Mouse (Mus musculus) megakaryocyte-erythroid progenitor cell, adult 5-6 weeks (primary cell): ENCODE measurements at regions not wholly inside any gene's neighbourhood (a gene's known extent, or its start where the extent isn't known, plus 50 kb on each side); places are given as distances from the start of the nearest gene placed in this dataset.
"Not testable (repeated sequence)": the region's sequence is repeated elsewhere in the genome, so short reads cannot be mapped to it uniquely, and the experiment has no call there.

Experiments
- ATAC-seq: replicated peaks from 2 replicates; pipeline ENCODE4 v1.8.0; 2016; ENCODE audit warnings: mild to moderate bottlenecking, inconsistent platforms; ENCODE audit not compliant: severe bottlenecking, poor library complexity, low FRiP score, low TSS enrichment

GRCm38 (mm10) chr17:69563165-69563564 lies 124.0 kb downstream of the Akain1 start:
- 0 out of 2 replicates have a peak, but pooled peaks have one; percentile 52 for ATAC-seq

DNA sequence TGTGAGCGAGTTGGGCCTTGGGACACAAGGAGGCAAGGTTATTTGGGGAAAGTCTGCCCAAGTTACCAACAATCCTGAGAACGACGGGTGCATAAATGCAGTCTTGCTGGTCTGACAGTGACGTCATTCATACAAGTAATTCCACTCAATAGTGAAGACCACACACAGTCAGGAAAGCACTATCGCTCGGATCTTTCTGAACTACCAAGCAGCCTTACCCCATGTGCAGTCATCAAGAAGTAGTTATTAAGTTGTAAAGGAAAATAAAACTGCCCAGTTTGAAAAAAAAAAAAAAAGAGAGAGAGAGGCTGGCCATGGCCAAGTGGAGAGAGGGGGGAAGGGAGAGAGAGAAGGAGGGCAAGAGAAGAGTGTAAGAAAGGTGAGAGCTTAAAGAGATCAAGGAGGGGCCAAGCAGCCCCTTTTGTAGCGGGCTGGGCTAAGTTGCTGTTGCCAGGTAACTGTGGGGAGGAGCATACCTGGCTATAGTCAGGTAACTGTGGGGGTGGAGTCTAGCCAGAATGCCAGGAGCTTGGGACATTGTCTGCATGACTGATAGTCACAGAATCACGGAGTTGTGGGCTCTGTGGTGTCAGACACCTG lies 132.0 kb downstream of the Akain1 start:
- not testable (repeated sequence) for ATAC-seq

DNA sequence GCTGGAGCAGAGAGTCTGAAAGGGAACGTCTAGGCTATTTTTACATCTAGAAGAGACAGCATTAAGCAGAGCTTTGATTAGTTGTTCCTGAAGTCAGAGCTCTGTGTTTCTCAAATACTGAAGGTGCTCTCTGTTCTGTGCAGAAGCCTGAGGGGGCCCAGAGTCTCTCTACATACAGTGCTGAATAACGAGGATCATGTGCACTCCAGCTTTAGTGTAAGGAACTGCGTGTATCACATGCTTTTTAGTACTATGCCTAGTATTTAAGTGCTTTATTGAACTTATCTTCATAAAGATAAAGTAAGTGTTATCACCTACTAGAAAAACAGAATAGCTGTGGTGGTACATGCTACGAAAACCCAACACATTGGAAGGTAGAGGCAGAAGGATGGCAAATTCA lies 151.4 kb downstream of the Akain1 start:
- ATAC-seq, result no peak

DNA sequence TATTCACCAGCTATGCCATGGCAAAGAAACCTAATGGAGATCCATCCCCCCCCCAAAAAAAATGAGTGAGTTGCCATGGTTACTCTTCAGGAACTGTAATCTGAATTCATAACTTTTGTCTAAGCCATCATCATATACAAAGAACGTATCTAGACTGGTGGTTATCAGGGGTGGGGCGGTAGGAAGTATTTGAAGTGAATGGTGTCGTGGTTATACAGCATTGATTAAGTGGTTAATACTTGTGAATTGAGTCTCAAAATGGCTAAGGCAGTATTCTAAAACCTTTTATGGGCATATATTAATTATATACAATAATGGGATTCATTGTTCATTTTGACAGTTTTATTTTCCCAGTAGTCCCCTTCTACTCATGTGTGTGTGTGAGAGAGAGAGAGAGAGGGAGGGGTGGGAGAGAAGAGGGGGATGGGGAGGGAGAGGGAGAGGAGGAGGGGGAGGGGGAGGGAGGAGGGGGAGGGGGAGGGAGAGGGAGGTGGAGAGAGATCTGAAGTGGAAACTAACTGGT lies 158.7 kb downstream of the Akain1 start:
- ATAC-seq, result no peak

GRCm38 (mm10) chr17:69598461-69598860 lies 159.3 kb downstream of the Akain1 start:
- no peak for ATAC-seq

GRCm38 (mm10) chr17:69603596-69603995 lies 164.5 kb downstream of the Akain1 start:
- no peak for ATAC-seq

- no peak for ATAC-seq
Measured at GRCm38 (mm10) chr17:69604698-69605097, 165.6 kb downstream of the Akain1 start.

DNA sequence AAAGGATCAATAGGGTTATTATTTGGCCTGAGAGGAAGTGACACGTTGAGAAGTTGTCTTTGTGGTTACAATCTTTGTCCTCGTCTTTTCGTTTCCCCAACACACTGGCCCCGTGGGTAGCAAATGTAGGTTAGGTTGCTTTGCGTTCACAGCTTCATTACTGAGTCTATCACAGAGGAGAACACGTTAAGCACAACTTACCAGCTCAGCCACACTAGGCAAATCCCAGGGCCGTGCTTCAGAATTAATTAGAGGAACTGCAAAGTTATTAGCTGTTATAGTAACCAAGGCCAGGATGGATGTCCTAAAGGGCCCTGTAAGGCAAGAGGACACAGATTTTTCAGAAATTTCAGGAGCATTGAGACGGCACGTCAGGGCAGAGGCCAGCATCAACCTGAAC lies 166.3 kb downstream of the Akain1 start:
- ATAC-seq, result no peak

DNA sequence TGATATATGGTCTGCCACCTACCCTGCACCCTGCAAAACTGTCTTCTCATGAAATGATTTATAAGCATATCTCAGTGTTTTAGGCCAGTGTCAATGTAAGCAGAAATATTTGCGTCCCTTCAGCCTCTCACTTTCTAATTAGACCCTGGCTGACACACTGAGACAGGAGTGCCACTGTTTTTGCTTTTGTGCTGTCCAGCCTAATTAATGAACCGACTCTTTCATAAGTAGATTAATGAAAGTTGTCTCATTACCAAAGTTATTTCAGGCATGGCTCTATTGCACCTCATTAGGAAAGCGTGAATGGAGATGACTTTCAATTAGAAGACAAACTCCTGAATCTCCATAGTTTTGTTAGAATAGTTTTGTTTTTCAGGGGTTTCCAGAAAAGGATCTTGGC lies 192.3 kb downstream of the Akain1 start:
- ATAC-seq, result no peak

- not testable (repeated sequence) for ATAC-seq
Measured at GRCm38 (mm10) chr17:69650496-69650895, 211.4 kb downstream of the Akain1 start.

DNA sequence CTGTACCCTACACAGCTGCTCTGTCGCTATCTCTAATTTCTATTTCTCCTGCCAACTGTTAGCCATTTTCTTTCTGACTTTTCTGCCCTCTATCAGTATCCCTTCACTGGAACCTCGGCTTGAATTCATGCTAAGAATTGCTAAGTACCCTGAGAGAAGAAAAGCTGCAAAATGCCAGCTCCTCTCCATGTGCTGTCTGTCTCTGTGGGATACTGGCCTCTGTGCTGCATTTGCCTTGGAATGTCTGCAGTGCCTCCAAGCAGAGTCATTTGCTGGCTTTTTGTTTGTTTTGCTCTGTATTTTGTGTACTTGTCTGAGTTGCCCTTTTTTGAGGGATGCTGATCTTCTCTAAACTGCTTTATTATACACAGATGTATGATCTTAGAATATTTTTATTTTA lies 215.5 kb downstream of the Akain1 start:
- ATAC-seq, result no peak

DNA sequence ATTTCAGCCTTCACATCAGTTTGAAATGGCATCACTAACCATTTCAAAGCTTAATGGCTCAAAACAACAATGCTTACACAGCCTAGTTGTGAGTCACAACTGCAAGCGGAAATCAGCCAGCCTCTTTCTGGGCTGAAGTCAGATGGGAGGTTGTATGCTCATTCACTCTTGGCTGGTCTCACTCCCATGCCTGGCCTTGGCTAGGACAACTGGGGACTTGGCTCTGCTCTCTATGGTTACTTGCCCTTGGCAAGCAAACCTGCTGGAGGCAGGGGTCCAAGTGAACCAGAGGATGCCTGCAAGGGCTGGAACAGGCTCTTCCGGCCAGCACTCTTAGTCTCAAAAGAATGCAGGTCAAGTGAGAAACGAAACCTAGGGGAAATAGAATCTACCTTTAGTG lies 233.4 kb downstream of the Akain1 start:
- no peak for ATAC-seq

DNA sequence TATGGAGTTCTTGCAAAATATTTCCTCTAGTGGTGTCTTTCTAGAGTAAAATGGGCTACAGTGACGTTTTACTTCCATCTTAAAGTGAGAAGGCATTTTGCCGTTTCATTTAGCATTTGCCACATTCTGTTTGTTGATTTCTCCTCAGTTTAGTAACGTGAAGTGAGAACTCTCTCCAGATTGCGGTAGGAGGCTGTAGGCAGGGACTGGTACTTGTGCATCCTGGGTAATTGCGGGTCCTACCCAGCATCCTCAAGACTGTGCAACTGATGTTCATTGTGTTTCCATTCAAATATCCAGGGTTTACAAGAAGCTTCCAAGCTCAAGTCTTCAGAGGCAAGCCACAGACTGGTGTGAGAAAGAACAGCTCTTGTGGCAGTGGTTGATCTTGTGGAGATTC lies 244.0 kb downstream of the Akain1 start:
- ATAC-seq, result no peak

DNA sequence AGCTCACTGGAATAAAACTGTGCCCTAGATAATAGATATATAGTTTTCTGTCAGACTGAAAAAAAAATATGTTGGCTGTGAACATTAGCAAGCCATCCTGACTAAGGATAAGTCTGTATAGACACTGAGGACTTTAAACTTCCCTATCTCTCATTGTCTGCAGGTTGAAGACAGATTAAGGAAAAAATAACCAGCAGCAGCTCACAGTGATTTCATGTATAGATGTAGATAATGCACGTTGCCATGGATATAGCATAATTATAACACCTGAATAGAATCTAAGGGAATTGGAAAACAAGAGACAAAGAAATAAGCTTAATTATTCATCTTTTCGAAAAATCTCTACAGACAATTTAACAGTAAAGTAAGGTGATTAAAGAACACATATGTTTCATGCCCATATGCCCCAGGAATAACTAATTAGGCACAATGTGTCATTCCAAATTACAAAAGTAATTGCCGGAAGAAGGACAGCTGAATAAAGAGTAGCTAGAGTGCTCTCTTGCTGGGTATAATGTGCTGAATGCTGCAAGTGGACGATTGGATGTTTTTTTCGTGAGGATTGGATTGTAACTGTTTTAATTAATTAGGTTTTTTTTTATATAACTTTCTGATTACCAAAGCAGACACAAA lies 246.6 kb downstream of the Akain1 start:
- ATAC-seq, result no peak

DNA sequence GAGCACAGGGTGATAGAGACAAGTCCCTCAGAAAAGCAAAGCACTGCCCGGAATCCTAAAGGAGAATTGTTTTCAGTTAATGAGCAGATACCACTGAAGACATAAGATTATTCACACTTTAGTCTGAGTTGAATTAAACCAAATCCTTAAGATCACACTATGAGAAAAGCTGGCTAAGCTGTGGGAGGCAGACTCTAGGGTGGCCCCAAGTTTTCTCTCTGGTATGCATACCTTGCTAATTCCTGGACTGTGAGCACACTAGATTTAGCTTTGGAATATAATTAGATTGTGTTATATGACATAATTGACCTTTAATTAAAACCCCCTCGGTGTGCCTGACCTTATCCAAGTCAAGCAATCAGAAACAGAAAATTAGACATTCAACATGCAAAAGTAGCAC lies 247.3 kb downstream of the Akain1 start:
- no peak for ATAC-seq

GRCm38 (mm10) chr17:69695341-69695740 lies 256.2 kb downstream of the Akain1 start:
- no peak for ATAC-seq

- ATAC-seq, result no peak
Measured at GRCm38 (mm10) chr17:69727325-69727724, 241.5 kb upstream of the Dlgap1 start.

GRCm38 (mm10) chr17:69732981-69733380 lies 235.9 kb upstream of the Dlgap1 start:
- ATAC-seq, result no peak

DNA sequence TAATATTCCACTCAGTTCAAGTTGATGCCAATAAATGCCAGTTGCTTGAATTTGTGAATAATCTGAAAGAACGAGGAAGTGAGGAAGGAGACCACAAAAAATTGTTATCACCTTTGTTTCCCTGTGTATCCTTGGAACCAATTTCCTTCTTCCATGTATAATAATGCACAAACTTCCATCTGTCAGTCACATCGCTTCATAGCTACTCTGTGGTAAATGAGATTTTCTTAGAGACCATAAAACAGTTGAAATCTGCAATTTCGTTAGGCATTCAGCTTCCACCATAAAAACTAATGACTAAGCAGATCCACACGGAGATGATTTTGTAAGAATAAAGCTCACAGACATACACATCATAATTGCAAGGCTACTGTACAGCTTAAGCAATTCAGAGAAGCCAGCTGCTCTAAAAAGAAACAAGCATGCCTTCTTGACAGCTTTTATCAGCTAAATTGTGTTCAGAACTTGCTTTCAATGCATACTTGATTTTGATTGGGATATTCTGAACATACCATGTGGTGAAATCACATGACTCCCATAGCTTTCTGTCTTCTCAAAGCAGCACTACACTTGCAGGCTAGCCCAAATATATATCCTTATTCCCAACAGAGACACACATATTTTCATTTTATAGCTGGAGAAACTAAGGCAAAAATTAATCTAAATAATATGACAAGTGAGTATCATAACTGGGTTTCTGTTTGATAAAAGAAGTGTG lies 232.3 kb upstream of the Dlgap1 start:
- ATAC-seq, result no peak

- no peak for ATAC-seq
Measured at GRCm38 (mm10) chr17:69769002-69769421, 199.9 kb upstream of the Dlgap1 start.

DNA sequence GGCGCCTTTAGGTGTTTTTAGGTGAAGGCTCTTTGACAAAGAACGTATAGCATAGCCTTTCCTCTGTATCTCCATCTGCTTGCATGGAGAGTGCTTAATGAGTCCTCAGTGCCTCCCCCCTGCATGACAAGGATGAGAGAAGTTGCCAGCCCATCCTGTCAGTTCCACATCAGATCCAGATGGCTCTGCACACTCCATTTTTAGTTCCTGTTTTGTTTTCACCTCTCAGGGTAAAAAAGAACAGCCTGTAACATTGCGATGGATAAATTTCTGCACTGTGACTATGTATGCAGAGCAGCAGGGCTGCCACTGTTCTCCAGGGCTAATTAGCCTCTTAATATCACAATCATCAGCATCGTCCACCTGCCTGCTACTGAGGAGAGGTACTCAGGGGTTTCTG lies 198.8 kb upstream of the Dlgap1 start:
- no peak for ATAC-seq
